Mouse (Mus musculus) forebrain, embryonic 14.5 days (tissue): ENCODE data around the gene Atxn10. TPM values are rescaled to one million over a fixed set of nuclear protein-coding genes. Genes with fewer than 3 reads are reported as not detected.

Source experiments
- ATAC-seq: fragments of 200-750 bp; cut with Nextera tagmentation; 2 replicates; pipeline ENCODE4 v1.8.0; 2017; ENCODE audit warnings: mild to moderate bottlenecking, moderate library complexity
- DNase-seq: peaks from one replicate; pipeline ENCODE4 v3.0.0-alpha.2; 2015; ENCODE audit warnings: low spot score
- H3K27ac ChIP-seq: fragments of 300-500 bp; sonication (generic); 2 replicates; pipeline ENCODE4 v1.5.1; 2014; ENCODE audit warnings: low read depth, mild to moderate bottlenecking, control low read depth, low read length, moderate library complexity
- H3K27me3 ChIP-seq: fragments of 300-500 bp; sonication (generic); replicated peaks from 2 replicates; pipeline ENCODE4 v1.6.1; 2014; ENCODE audit warnings: low read length, control low read depth, mixed read lengths; ENCODE audit not compliant: control insufficient read depth, insufficient read depth
- H3K36me3 ChIP-seq: fragments of 300-500 bp; sonication (generic); 2 replicates; pipeline ENCODE4 v1.6.1; 2014; ENCODE audit warnings: low read length, control low read depth; ENCODE audit not compliant: control insufficient read depth, insufficient read depth
- H3K4me1 ChIP-seq: fragments of 300-500 bp; sonication (generic); 2 replicates; pipeline ENCODE4 v1.6.1; 2014; ENCODE audit warnings: antibody characterized with exemption, low read length, control low read depth; ENCODE audit not compliant: control insufficient read depth, insufficient read depth
- H3K4me2 ChIP-seq: fragments of 300-500 bp; sonication (generic); 2 replicates; pipeline ENCODE4 v1.6.1; 2014; ENCODE audit warnings: mild to moderate bottlenecking, control low read depth, low read length
- H3K4me3 ChIP-seq: fragments of 300-500 bp; sonication (generic); 2 replicates; pipeline ENCODE4 v1.5.1; 2014; ENCODE audit warnings: low read depth, low read length, control low read depth
- H3K9ac ChIP-seq: fragments of 300-500 bp; sonication (generic); 2 replicates; pipeline ENCODE4 v1.6.1; 2014; ENCODE audit warnings: mild to moderate bottlenecking, low read length, control low read depth, moderate library complexity
- H3K9me3 ChIP-seq: fragments of 300-500 bp; sonication (generic); replicated peaks from 2 replicates; pipeline ENCODE4 v1.6.1; 2016; ENCODE audit warnings: low read length, control low read depth, mixed read lengths; ENCODE audit not compliant: control insufficient read depth
- WGBS: fragments of 180-500 bp; shearing (Covaris S2); extraction: QIAGEN DNeasy Blood & Tissue Kit; methylation state at CpG from one replicate; pipeline ENCODE4 v1.1.7; 2014; 5-methylcytosine and 5-hydroxymethylcytosine counted together
- polyA plus RNA-seq: library from polyadenylated mRNA; unstranded; fragments of >200 nt; fragmentation: Nextera tagmentation; extraction: Ambion mirVana; gene quantifications from 2 replicates; pipeline ENCODE4 v1.2.1, GENCODE M21; 2014

Atxn10 gene
- polyA plus RNA-seq, 1 experiment from 2014 or later: 516 TPM

DNA sequence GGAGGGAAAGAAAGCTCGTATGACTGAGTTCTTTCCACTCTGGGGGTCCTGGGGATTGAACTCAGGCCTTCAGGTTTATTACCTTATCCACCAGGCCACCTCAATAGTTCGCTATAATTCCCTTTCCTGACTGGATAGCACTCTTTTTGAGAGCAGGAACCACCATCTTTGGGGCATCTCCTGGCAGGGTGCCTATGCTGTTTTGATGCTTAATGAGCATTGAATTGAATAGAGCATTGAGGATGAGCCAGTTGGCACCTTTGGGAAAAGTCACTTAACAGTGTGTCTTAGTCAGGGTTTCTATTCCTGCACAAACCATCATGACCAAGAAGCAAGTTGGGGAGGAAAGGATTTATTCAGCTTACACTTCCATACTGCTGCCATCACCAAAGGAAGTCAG lies 8.6 kb downstream of the Atxn10 start:
- H3K4me3 ChIP-seq: no peak overlapping the region
- H3K9me3 ChIP-seq: no peaks in the 10 kb centered on the region
- H3K4me2 ChIP-seq: no peak overlapping the region
- H3K27me3 ChIP-seq: no peaks in the 10 kb centered on the region
- no peak overlapping the region for H3K27ac ChIP-seq
- no peak for ATAC-seq
- no peak overlapping the region for H3K9ac ChIP-seq
- H3K4me1 ChIP-seq: no peaks in the 10 kb centered on the region
- 0 out of 2 replicates have a peak, but pooled peaks cover 3% of the 10 kb centered on the region for H3K36me3 ChIP-seq
- no peak for DNase-seq
- WGBS: 76% methylated on average over 2 of the region's 2 CpGs

- DNase-seq: no peak
- Histone ChIP-seq H3K27me3 (no peaks in the 10 kb centered on the region), H3K4me3 (no peak overlapping the region), H3K9ac (no peak overlapping the region), H3K4me1 (no peaks in the 10 kb centered on the region), H3K9me3 (no peaks in the 10 kb centered on the region), H3K4me2 (no peak overlapping the region), H3K27ac (no peak overlapping the region), H3K36me3 (0 out of 2 replicates have a peak, but pooled peaks cover 3% of the 10 kb centered on the region)
- ATAC-seq: no peak
- WGBS: 92% methylated on average over 6 of the region's 6 CpGs
These were observed 11.1 kb downstream of the Atxn10 start for GRCm38 (mm10) chr15:85347058-85347700.

DNA sequence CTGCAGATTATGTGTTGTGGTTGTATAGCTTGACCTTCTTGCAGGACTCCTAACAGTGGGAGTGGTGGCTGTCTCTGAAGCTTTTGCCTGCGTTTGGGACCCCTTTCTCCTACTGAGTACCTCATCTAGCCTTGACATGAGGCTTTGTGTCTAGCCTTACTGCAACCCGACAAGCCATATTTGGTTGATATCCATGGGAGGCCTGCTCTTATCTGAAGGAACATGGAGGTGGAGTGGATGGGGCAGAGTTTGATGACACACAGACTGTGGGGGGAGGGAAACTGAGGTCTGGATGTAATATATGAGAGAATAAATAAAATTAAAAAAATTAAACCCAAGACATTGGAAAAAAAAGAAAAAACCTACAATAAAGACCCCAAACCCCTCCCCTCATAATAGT lies 14.1 kb downstream of the Atxn10 start:
- DNase-seq: no peak
- no peak overlapping the region for H3K27ac ChIP-seq
- no peaks in the 10 kb centered on the region for H3K27me3 ChIP-seq
- 86% methylated on average over 2 of the region's 2 CpGs for WGBS
- H3K9me3 ChIP-seq: no peaks in the 10 kb centered on the region
- H3K36me3 ChIP-seq: 0 out of 2 replicates have a peak, but pooled peaks cover 3% of the 10 kb centered on the region
- no peak overlapping the region for H3K4me3 ChIP-seq
- H3K4me2 ChIP-seq: no peak overlapping the region
- no peaks in the 10 kb centered on the region for H3K4me1 ChIP-seq
- ATAC-seq: no peak
- no peak overlapping the region for H3K9ac ChIP-seq

DNA sequence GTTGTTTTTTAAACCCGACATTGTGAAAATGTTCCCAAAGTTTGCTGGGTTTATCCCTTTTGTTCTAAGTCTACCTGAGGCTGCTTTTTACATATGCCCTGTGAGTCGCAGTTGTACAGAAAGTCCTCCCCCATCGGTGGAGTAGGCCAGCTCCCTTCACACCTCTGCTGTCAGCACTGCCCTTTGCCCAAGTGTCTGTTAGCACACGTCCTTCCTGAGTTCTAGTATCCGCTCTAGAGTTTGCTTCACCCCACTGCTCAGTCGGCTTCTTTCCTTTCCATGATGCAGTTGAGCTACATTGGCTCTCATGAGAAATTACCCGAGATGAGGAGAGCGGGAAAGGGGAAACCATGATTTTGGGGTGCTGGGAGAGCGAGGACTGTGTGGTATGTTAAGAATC lies 18.0 kb downstream of the Atxn10 start:
- no peak overlapping the region for H3K27ac ChIP-seq
- H3K4me2 ChIP-seq: no peak overlapping the region
- H3K9me3 ChIP-seq: no peaks in the 10 kb centered on the region
- DNase-seq (no peak), ATAC-seq (no peak)
- H3K9ac ChIP-seq: no peak overlapping the region
- no peaks in the 10 kb centered on the region for H3K27me3 ChIP-seq
- no peaks in the 10 kb centered on the region for H3K4me1 ChIP-seq
- 96% methylated on average over 9 of the region's 9 CpGs for WGBS
- H3K36me3 ChIP-seq: peaks cover under 1% of the 10 kb centered on the region; the same call in 1 of the 2 replicates
- no peak overlapping the region for H3K4me3 ChIP-seq

- H3K4me1 ChIP-seq: no peaks in the 10 kb centered on the region
- H3K4me2 ChIP-seq: no peak overlapping the region
- no peaks in the 10 kb centered on the region for H3K27me3 ChIP-seq
- peaks cover 19% of the 10 kb centered on the region for H3K36me3 ChIP-seq
- ATAC-seq (no peak), DNase-seq (no peak)
- no peaks in the 10 kb centered on the region for H3K9me3 ChIP-seq
- no peak overlapping the region for H3K27ac ChIP-seq
- WGBS: 88% methylated on average over 6 of the region's 6 CpGs
- H3K4me3 ChIP-seq: no peak overlapping the region
- no peak overlapping the region for H3K9ac ChIP-seq
These were observed 20.1 kb downstream of the Atxn10 start for GRCm38 (mm10) chr15:85356112-85356511.

DNA sequence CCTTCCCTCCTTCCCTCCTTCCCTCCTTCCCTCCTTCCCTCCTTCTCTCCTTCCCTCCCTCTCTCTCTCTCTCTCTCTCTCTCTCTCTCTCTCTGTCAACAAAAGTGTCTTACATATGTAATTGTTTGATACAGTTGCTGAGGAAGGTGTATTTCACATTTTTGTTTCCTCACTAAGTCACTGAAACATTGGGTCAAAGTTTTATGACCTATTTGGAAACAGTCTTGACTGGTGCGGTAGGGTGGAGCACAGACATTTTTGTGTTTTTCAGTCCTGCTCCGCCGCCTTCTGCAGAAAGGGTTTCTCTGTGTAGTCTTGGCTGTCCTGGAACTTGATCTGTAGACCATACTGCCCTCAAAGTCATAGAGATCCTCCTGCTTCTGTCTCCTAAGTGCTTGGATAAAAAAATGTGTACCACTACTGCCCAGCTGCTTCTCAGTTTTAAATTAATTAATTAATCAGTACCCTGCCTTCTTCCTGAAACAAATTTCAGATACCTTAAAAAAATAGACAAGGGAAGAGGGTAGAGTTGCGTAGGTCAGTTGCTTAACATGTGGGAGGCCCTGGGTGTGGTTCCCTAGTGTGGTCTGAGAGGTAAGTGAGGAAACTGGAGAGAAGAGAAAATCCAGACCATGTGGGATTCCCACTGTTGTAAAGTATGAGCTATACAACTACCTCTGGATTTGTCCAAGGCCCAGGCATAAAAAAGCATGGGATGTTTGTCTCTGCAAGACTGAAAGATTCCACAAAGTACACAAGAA lies 21.6 kb downstream of the Atxn10 start:
- Histone ChIP-seq H3K4me3 (no peak overlapping the region), H3K9ac (no peak overlapping the region), H3K27ac (no peak overlapping the region), H3K4me1 (no peaks in the 10 kb centered on the region), H3K36me3 (peaks cover 32% of the 10 kb centered on the region), H3K4me2 (no peak overlapping the region), H3K27me3 (no peaks in the 10 kb centered on the region), H3K9me3 (no peaks in the 10 kb centered on the region)
- DNase-seq (no peak), ATAC-seq (no peak)
- WGBS: 96% methylated on average over 4 of the region's 4 CpGs

- Histone ChIP-seq H3K27me3 (no peaks in the 10 kb centered on the region), H3K4me2 (no peak overlapping the region), H3K4me1 (no peaks in the 10 kb centered on the region), H3K9me3 (no peaks in the 10 kb centered on the region), H3K9ac (no peak overlapping the region), H3K27ac (no peak overlapping the region), H3K4me3 (no peak overlapping the region), H3K36me3 (peaks cover 42% of the 10 kb centered on the region)
- WGBS: 86% methylated on average over 2 of the region's 2 CpGs
- ATAC-seq (no peak), DNase-seq (no peak)
These were observed 23.4 kb downstream of the Atxn10 start for GRCm38 (mm10) chr15:85359483-85359882.

DNA sequence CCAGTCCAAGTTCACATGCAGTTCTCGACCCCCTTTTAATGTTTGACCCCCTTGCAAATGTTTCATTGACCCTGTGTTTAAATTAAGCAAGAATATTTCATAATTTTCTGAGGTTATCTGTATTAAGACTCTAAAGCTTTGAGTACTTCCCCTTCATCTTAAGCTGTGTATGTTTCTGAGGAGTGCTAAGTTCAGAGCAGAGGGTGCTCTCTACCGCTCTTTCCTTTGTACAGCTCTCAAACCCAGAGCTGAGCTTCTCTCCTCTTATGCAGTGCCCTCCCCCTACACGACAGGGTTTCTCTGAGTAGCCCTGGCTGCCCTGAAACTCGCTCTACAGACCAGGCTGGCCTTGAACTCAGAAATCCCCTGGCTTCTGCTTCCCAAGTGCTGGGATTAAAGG lies 23.9 kb downstream of the Atxn10 start:
- DNase-seq (no peak), ATAC-seq (no peak)
- H3K36me3 ChIP-seq: peaks cover 46% of the 10 kb centered on the region
- no peaks in the 10 kb centered on the region for H3K9me3 ChIP-seq
- no peak overlapping the region for H3K27ac ChIP-seq
- H3K4me2 ChIP-seq: no peak overlapping the region
- H3K4me3 ChIP-seq: no peak overlapping the region
- H3K9ac ChIP-seq: no peak overlapping the region
- H3K4me1 ChIP-seq: no peaks in the 10 kb centered on the region
- WGBS: 90% methylated on average over 4 of the region's 4 CpGs
- H3K27me3 ChIP-seq: no peaks in the 10 kb centered on the region

GRCm38 (mm10) chr15:85364366-85364765 lies 28.3 kb downstream of the Atxn10 start:
- H3K9me3 ChIP-seq: no peaks in the 10 kb centered on the region
- H3K4me3 ChIP-seq: no peak overlapping the region
- no peak for DNase-seq
- 80% methylated on average over 3 of the region's 3 CpGs for WGBS
- no peaks in the 10 kb centered on the region for H3K4me1 ChIP-seq
- no peak overlapping the region for H3K27ac ChIP-seq
- H3K9ac ChIP-seq: no peak overlapping the region
- H3K27me3 ChIP-seq: no peaks in the 10 kb centered on the region
- peaks cover 65% of the 10 kb centered on the region for H3K36me3 ChIP-seq
- H3K4me2 ChIP-seq: no peak overlapping the region
- ATAC-seq: no peak
